Mouse (Mus musculus) spleen, adult 18-20 months (tissue): ENCODE measurements at regions not wholly inside any gene's neighbourhood (a gene's known extent, or its start where the extent isn't known, plus 50 kb on each side); places are given as distances from the start of the nearest gene placed in this dataset.

Experiments
- DNase-seq, 2 experiments: peaks; one replicate each; pipeline ENCODE4 v3.0.0; 2022; ENCODE audit warnings: mixed read lengths in 2 of 2

- no peak for DNase-seq
Observed at GRCm38 (mm10) chr2:173994301-173995073, 81.6 kb upstream of the Stx16 start.

GRCm38 (mm10) chr2:174004666-174005065, 71.4 kb upstream of the Stx16 start:
- no peak for DNase-seq

- DNase-seq, result no peak
Observed at GRCm38 (mm10) chr2:174007976-174008349, 68.1 kb upstream of the Stx16 start.

- no peak for DNase-seq
Observed at GRCm38 (mm10) chr2:174008350-174009218, 67.5 kb upstream of the Stx16 start.

GRCm38 (mm10) chr2:174010038-174010437, 66.1 kb upstream of the Stx16 start:
- no peak for DNase-seq

- DNase-seq, result no peak
Observed at GRCm38 (mm10) chr2:174011399-174011798, 64.7 kb upstream of the Stx16 start.

GRCm38 (mm10) chr2:174014361-174014760, 61.7 kb upstream of the Stx16 start:
- no peak for DNase-seq

GRCm38 (mm10) chr2:174015283-174015682, 60.8 kb upstream of the Stx16 start:
- no peak for DNase-seq

- DNase-seq, result no peak
Observed at GRCm38 (mm10) chr2:174016068-174016467, 60.0 kb upstream of the Stx16 start.

GRCm38 (mm10) chr2:174017042-174017441, 59.1 kb upstream of the Stx16 start:
- DNase-seq, result no peak

- DNase-seq, result no peak
Observed at GRCm38 (mm10) chr2:174017596-174017995, 58.5 kb upstream of the Stx16 start.

GRCm38 (mm10) chr2:174018002-174018401, 58.1 kb upstream of the Stx16 start:
- DNase-seq, result peak in 1 of 2 experiments; percentile 13

GRCm38 (mm10) chr2:174018986-174019385, 57.1 kb upstream of the Stx16 start:
- no peak for DNase-seq

- no peak for DNase-seq
Observed at GRCm38 (mm10) chr2:174019970-174020369, 56.1 kb upstream of the Stx16 start.

GRCm38 (mm10) chr2:174020447-174020846, 55.7 kb upstream of the Stx16 start:
- DNase-seq, result no peak

GRCm38 (mm10) chr2:174021538-174021937, 54.6 kb upstream of the Stx16 start:
- no peak for DNase-seq

- no peak for DNase-seq
Observed at GRCm38 (mm10) chr2:174022292-174022691, 53.8 kb upstream of the Stx16 start.

GRCm38 (mm10) chr2:174025181-174025870, 50.8 kb upstream of the Stx16 start:
- no peak for DNase-seq
